ENCODE assay signal across 9 mouse cellular contexts in the genomic region with DNA sequence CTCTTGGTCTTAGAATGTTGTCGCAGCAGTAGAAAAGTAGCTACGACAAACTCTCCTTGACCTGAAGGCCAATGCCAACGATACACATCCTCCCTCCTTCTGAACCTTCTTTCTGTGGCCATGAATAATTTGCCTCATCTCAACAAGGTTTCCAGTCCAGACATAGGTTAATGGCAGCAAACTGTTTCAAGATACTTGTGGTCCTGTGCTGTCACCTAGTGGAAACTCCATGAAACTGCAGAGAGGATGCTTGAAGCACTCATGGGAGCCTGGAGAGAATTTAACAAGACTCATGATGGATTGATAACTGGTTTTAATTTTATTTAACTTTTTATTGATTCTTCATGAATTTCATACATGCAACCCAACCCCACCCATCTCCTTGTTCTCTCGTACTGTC. TPM values are rescaled to one million over a fixed set of nuclear protein-coding genes. Genes with fewer than 3 reads are reported as not detected.
A peak's percentile ranks its signal among the peaks of the same experiment; 100 is the strongest.
DNase-seq lines count a peak whose midpoint lies in the region; ATAC-seq and TF ChIP-seq lines count a peak whose summit lies in the region.
"Had no signal": no experiment of that assay in that cellular context is flagged by ENCODE, and none has a peak within 500 bp of the region (broad histone marks: within the 10 kb centered on the region; RNA-seq: fewer than 3 reads in every experiment).

No protein-coding gene starts in this region.

- H3K27ac ChIP-seq in forebrain, embryonic 12.5 days = no peak overlapping the region
- no peak overlapping the region for H3K27ac ChIP-seq in liver, embryonic 14.5 days
- H3K27ac ChIP-seq: lung, embryonic 15.5 days had no signal

- peak; percentile 89 for TF ChIP-seq CTCF in liver, embryonic 14.5 days (IDR thresholded peaks at IDR 0.05; ENCODE audit: low read depth)

- TF ChIP-seq EP300 in liver, embryonic 14.5 days (IDR thresholded peaks at IDR 0.05; ENCODE audit: low read depth) = no peak

- ATAC-seq in CD4-positive, CD25-positive, alpha-beta regulatory T cell, adult 4 months = peak; percentile 76
- peak; percentile 24; the same call in 1 of the 2 replicates for ATAC-seq in forebrain, embryonic 12.5 days (ENCODE audit: low FRiP score)
- no peak for ATAC-seq in liver, embryonic 14.5 days (ENCODE audit: insufficient read depth)

- 50% methylated on average over 4 of the region's 4 CpGs for WGBS in forebrain, embryonic 12.5 days
- WGBS in liver, embryonic 14.5 days (ENCODE audit: insufficient replicate concordance) = 40% methylated on average over 4 of the region's 4 CpGs

- H3K36me3 ChIP-seq in forebrain, embryonic 12.5 days (replicated peaks) = peaks cover 29% of the 10 kb centered on the region
- peaks cover 28% of the 10 kb centered on the region for H3K36me3 ChIP-seq in liver, embryonic 14.5 days (replicated peaks; ENCODE audit: control insufficient read depth, insufficient read depth, low read depth)

- H3K9me3 ChIP-seq in forebrain, embryonic 12.5 days = no peaks in the 10 kb centered on the region
- H3K9me3 ChIP-seq in liver, embryonic 14.5 days (ENCODE audit: control insufficient read depth, low read length) = no peaks in the 10 kb centered on the region
- H3K9me3 ChIP-seq: lung, embryonic 15.5 days had no signal

- no peak overlapping the region for H3K4me2 ChIP-seq in forebrain, embryonic 12.5 days
- H3K4me2 ChIP-seq in liver, embryonic 14.5 days (ENCODE audit: low read depth) = no peak overlapping the region
- H3K4me2 ChIP-seq: lung, embryonic 15.5 days had no signal

- H3K4me3 ChIP-seq in forebrain, embryonic 12.5 days (replicated peaks) = no peak overlapping the region
- H3K4me3 ChIP-seq in liver, embryonic 14.5 days (ENCODE audit: insufficient read depth in 1 of 2, low read depth in 2 of 2, low read length in 2 of 2) = no peak overlapping the region
- H3K4me3 ChIP-seq: lung, embryonic 15.5 days had no signal

- peak; percentile 55 for DNase-seq in kidney, postnatal 10 days
- no peak for DNase-seq in kidney, adult 8-10 months
- DNase-seq in ZHBTc4 (ENCODE audit: low read depth, low spot score) = peak; percentile 86
- DNase-seq in liver, embryonic 14.5 days (ENCODE audit: low read depth in 3 of 3, low spot score in 3 of 3) = peak; percentile 41 to 60 (median 45)
- DNase-seq in retina, adult 2 months (ENCODE audit: low read depth, low spot score) = peak; percentile 53
- no peak for DNase-seq in gastrocnemius, postnatal 4 days (ENCODE audit: low spot score in 2 of 2)

- no peak overlapping the region for H3K9ac ChIP-seq in forebrain, embryonic 12.5 days
- H3K9ac ChIP-seq in liver, embryonic 14.5 days (replicated peaks) = no peak overlapping the region
- H3K9ac ChIP-seq: lung, embryonic 15.5 days had no signal

- H3K27me3 ChIP-seq in forebrain, embryonic 12.5 days = no peaks in the 10 kb centered on the region
- H3K27me3 ChIP-seq in liver, embryonic 14.5 days (ENCODE audit: control insufficient read depth, insufficient read depth, low read length) = no peaks in the 10 kb centered on the region
- H3K27me3 ChIP-seq: lung, embryonic 15.5 days had no signal

- peaks cover 4% of the 10 kb centered on the region; the same call in 1 of the 2 replicates for H3K4me1 ChIP-seq in forebrain, embryonic 12.5 days
- peaks cover 18 to 33% of the 10 kb centered on the region in 2 experiments for H3K4me1 ChIP-seq in liver, embryonic 14.5 days (replicated peaks; ENCODE audit: control insufficient read depth in 2 of 2, insufficient read depth in 2 of 2, low read length in 1 of 2)
- H3K4me1 ChIP-seq: lung, embryonic 15.5 days had no signal

RNA-seq across cellular contexts. Expression of a gene that starts 13.8 kb away (rescaled TPM):
- polyA plus RNA-seq in CD4-positive, CD25-positive, alpha-beta regulatory T cell, adult 4 months (2017; shearing (Covaris generic)) = 1,000 to 10,000 TPM; 1,509 to 3,003 TPM
- 576 and 579 TPM in 2 replicates for polyA plus RNA-seq in forebrain, embryonic 12.5 days (2016; fragmentation: Nextera tagmentation; extraction: Ambion mirVana)
- polyA plus RNA-seq in liver, embryonic 14.5 days (2012; rRNA removed) = 496 and 1,501 TPM in 2 replicates
- 630 and 672 TPM in 2 replicates for polyA plus RNA-seq in liver, embryonic 14.5 days (2014; fragmentation: Nextera tagmentation; extraction: Ambion mirVana)
- 1,000 to 10,000 TPM in 1 of 2 experiments, 100 to 1,000 TPM in 1; 963 to 1,014 TPM for total RNA-seq in gastrocnemius, postnatal 4 days (2021)

RNA-seq across cellular contexts. Expression of a gene that starts 27.2 kb away (rescaled TPM):
- polyA plus RNA-seq in CD4-positive, CD25-positive, alpha-beta regulatory T cell, adult 4 months (2017; shearing (Covaris generic)) = 100 to 1,000 TPM; 637 to 665 TPM
- 624 and 683 TPM in 2 replicates for polyA plus RNA-seq in forebrain, embryonic 12.5 days (2016; fragmentation: Nextera tagmentation; extraction: Ambion mirVana)
- 109 and 184 TPM in 2 replicates for polyA plus RNA-seq in liver, embryonic 14.5 days (2012; rRNA removed)
- 224 and 231 TPM in 2 replicates for polyA plus RNA-seq in liver, embryonic 14.5 days (2014; fragmentation: Nextera tagmentation; extraction: Ambion mirVana)
- 10 to 100 TPM; 49.8 TPM for total RNA-seq in gastrocnemius, postnatal 4 days (2021)

Comparison
In these comparisons a context has a peak if more than half of its experiments do, and no peak if none do; other contexts are left out.
1. DNase-seq: peak in kidney, postnatal 10 days (single experiment), ZHBTc4 (single experiment), liver, embryonic 14.5 days (3 of 3) and retina, adult 2 months (single experiment); none in kidney, adult 8-10 months (0 of 2) and gastrocnemius, postnatal 4 days (0 of 2).